Mouse (Mus musculus) olfactory bulb, adult 2 months (tissue): Measurements from ENCODE around the gene Slc25a22.

Source experiments
- CTCF ChIP-seq: fragments of 200-500 bp; IDR thresholded peaks from 2 replicates; pipeline ENCODE4 v1.5.1; 2012; ENCODE audit warnings: low read depth, mild to moderate bottlenecking, low read length, moderate library complexity; ENCODE audit not compliant: insufficient read depth
- POLR2A ChIP-seq: fragments of 200-500 bp; IDR thresholded peaks from 2 replicates; pipeline ENCODE4 v1.6.1; 2012; ENCODE audit warnings: mild to moderate bottlenecking, low read depth, low read length, moderate library complexity; ENCODE audit not compliant: insufficient read depth

DNA sequence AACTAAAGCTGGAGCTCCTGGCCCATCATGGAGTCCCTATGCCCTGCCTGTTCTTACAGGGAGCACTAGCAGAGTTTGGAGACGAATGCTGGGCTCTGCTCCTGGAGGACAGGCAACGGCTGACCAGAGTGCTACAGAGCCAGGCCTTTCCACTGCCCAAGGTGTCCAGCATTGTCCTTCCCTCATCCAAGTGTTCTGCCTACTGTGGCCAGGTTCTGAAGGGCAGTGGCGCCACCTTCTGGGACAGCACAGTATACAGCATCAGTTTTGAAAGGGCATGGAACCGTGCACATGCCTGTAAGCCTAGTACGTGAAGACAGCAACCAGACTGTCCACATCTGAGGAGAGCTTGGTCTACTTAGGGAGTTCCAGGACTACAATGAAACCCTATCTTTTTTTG, 34.4 kb downstream of the Slc25a22 start:
- TF ChIP-seq CTCF = 0 out of 2 replicates have a peak, but pooled peaks have one; percentile 23
- TF ChIP-seq POLR2A = no peak
